Mouse (Mus musculus): ENCODE results near the gene Lsm11. TPM values are rescaled to one million over a fixed set of nuclear protein-coding genes. Genes with fewer than 3 reads are reported as not detected.

Gene Lsm11
- 2.6 TPM for polyA plus RNA-seq (2014; fragmentation: Illumina TruSeq; extraction: RNeasy Lipid Tissue Mini Kit (QIAGEN cat#74804); ENCODE audit: low read depth, low replicate concordance)

GRCm38 (mm10) chr11:45944643-45945156 lies at the start of gene Lsm11:
Gene Lsm11, minus strand, starts transcription at chr11:45944935.

GRCm38 (mm10) chr11:45979946-45980892 lies 35.5 kb upstream of the Lsm11 start, which contains the start of gene Sox30:
Gene Sox30, plus strand, starts transcription at chr11:45980310.

DNA sequence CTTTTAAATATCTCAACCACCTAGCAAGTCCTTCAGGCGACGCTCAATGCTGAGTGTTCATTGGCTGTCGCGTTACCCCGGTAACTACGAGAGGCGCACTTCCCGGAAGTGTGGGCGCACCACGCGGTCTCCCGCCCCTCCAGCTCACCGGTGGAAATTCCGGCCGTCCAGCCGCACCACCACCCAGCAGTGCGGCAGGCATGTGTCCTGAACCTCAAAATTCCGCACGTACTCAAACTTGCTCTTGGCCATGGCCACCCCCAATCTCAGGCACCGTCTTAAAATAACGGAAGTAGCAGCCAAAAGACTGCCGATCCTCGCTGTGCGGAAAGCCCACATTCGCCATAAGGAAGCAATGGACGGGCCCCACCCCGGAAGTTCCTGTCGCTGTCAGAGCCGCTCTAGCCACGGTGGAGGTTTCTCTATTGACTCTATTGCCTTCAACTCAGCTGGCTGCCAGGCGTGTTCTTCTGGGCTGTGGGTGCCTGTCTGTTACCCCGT lies 10.4 kb upstream of the Lsm11 start, which contains the start of gene Thg1l:
Thg1l (minus strand) TSS at position 368 of the 501 bp plus-strand sequence.

Other genes with a start within 250 kb of the Lsm11 start
- 39.1 TPM for gene Clint1, start 92.9 kb downstream of the Lsm11 start, polyA plus RNA-seq (2014; fragmentation: Illumina TruSeq; extraction: RNeasy Lipid Tissue Mini Kit (QIAGEN cat#74804); ENCODE audit: low read depth, low replicate concordance)
- 6.1 TPM for gene Thg1l, start 10.6 kb upstream of the Lsm11 start, polyA plus RNA-seq (2014; fragmentation: Illumina TruSeq; extraction: RNeasy Lipid Tissue Mini Kit (QIAGEN cat#74804); ENCODE audit: low read depth, low replicate concordance)
- gene Sox30, start 35.4 kb upstream of the Lsm11 start, polyA plus RNA-seq (2014; fragmentation: Illumina TruSeq; extraction: RNeasy Lipid Tissue Mini Kit (QIAGEN cat#74804); ENCODE audit: low read depth, low replicate concordance): 0.29 TPM
- gene Gm12166, start 107.4 kb upstream of the Lsm11 start, polyA plus RNA-seq (2014; fragmentation: Illumina TruSeq; extraction: RNeasy Lipid Tissue Mini Kit (QIAGEN cat#74804); ENCODE audit: low read depth, low replicate concordance): not detected
- 22.2 TPM for gene Adam19, start 111.1 kb upstream of the Lsm11 start, polyA plus RNA-seq (2014; fragmentation: Illumina TruSeq; extraction: RNeasy Lipid Tissue Mini Kit (QIAGEN cat#74804); ENCODE audit: low read depth, low replicate concordance)
- not detected for gene Nipal4, start 221.6 kb upstream of the Lsm11 start, polyA plus RNA-seq (2014; fragmentation: Illumina TruSeq; extraction: RNeasy Lipid Tissue Mini Kit (QIAGEN cat#74804); ENCODE audit: low read depth, low replicate concordance)

All from heart, adult 10 weeks (tissue).